Mouse (Mus musculus) lung, adult 2 months (tissue): ENCODE measurements around the gene Med27.

Source experiments
- CTCF ChIP-seq: fragments of 200-500 bp; IDR thresholded peaks from 2 replicates; pipeline ENCODE4 v1.5.1; 2011; ENCODE audit warnings: mild to moderate bottlenecking, low read length, control low read depth; ENCODE audit not compliant: insufficient read depth
- POLR2A ChIP-seq: fragments of 200-500 bp; IDR thresholded peaks from 2 replicates; pipeline ENCODE4 v1.6.1; 2011; ENCODE audit warnings: low read depth, mild to moderate bottlenecking, control low read depth, low read length, borderline replicate concordance; ENCODE audit errors: extremely low read depth

DNA sequence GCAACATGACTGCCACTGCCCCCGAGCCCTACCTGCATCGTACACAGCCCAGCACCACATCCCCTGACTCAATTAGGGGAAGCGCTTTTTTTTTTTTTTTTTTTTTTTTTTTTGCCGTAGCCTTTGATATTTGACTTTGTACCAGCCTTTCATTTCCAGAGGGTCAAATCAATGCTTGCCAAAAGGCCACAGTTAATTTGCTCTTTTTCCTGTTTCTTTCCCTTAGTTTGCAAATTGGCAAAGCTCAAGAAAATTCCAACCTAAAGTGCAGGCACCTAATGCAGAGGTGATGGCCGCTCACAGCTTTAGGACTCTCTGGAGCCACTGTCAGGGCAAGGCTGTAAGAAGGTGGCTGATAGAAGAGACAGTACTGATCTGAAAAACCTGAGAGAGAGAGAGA is 186.3 kb downstream of the Med27 start:
- TF ChIP-seq CTCF (no peak), POLR2A (no peak)
